ENCODE assay signal across 7 mouse cellular contexts in genomic region chr15:79071117-79072039, GRCm38 (mm10). TPM values are rescaled to one million over a fixed set of nuclear protein-coding genes. Genes with fewer than 3 reads are reported as not detected.
DNase-seq lines count a peak whose midpoint lies in the region; ATAC-seq and TF ChIP-seq lines count a peak whose summit lies in the region.

No protein-coding gene starts in this region.

- no peak for TF ChIP-seq EP300 in heart, postnatal 0 days (IDR thresholded peaks at IDR 0.05; ENCODE audit: low read depth)

- H3K36me3 ChIP-seq in intestine, postnatal 0 days (ENCODE audit: control insufficient read depth, insufficient read depth) = no peaks in the 10 kb centered on the region
- no peaks in the 10 kb centered on the region for H3K36me3 ChIP-seq in intestine, embryonic 16.5 days (ENCODE audit: control insufficient read depth, insufficient read depth, low read length)
- peaks cover 3% of the 10 kb centered on the region; the same call in 1 of the 2 replicates for H3K36me3 ChIP-seq in heart, postnatal 0 days (replicated peaks; ENCODE audit: control insufficient read depth, insufficient read depth, low read length)

- no peaks in the 10 kb centered on the region for H3K9me3 ChIP-seq in intestine, postnatal 0 days (ENCODE audit: control insufficient read depth)
- H3K9me3 ChIP-seq in intestine, embryonic 16.5 days (ENCODE audit: control insufficient read depth, low read length) = no peaks in the 10 kb centered on the region
- no peaks in the 10 kb centered on the region for H3K9me3 ChIP-seq in heart, postnatal 0 days (replicated peaks; ENCODE audit: control insufficient read depth, low read length)

- DNase-seq in CD8-positive naive resting alpha-beta T cell, adult 2 months (ENCODE audit: low read depth in 2 of 2, low spot score in 2 of 2) = peak; percentile 18 to 23
- DNase-seq in R1 (ENCODE audit: low read depth, low spot score) = peak; percentile 78
- DNase-seq in heart, postnatal 0 days (ENCODE audit: low spot score) = peak; percentile 47
- DNase-seq in naive thymus-derived CD4-positive, alpha-beta T cell, adult 2 months (ENCODE audit: low read depth) = peak; percentile 61

- H3K4me2 ChIP-seq in intestine, postnatal 0 days (replicated peaks; ENCODE audit: low read depth) = no peak overlapping the region
- no peak overlapping the region for H3K4me2 ChIP-seq in intestine, embryonic 16.5 days (ENCODE audit: low read depth, low read length)
- no peak overlapping the region for H3K4me2 ChIP-seq in heart, postnatal 0 days (ENCODE audit: low read depth, low read length)

- no peak overlapping the region for H3K9ac ChIP-seq in intestine, postnatal 0 days (ENCODE audit: low read depth, low read length)
- H3K9ac ChIP-seq in intestine, embryonic 16.5 days (ENCODE audit: low read depth, low read length) = no peak overlapping the region; the same call in 1 of the 2 replicates
- H3K9ac ChIP-seq in heart, postnatal 0 days (replicated peaks; ENCODE audit: low read depth, low read length) = no peak overlapping the region

- 58% methylated on average over 5 of the region's 5 CpGs for WGBS in intestine, postnatal 0 days
- WGBS in intestine, embryonic 16.5 days = 62% methylated on average over 5 of the region's 5 CpGs
- 64% methylated on average over 5 of the region's 5 CpGs for WGBS in heart, postnatal 0 days

- ATAC-seq in intestine, postnatal 0 days = peak; percentile 20; the same call in 1 of the 2 replicates
- ATAC-seq in intestine, embryonic 16.5 days = no peak
- ATAC-seq in heart, postnatal 0 days (ENCODE audit: insufficient read depth, low read depth) = no peak
- ATAC-seq in inflammation-experienced regulatory T-cells, adult 6 months = no peak

- no peak overlapping the region for H3K4me3 ChIP-seq in intestine, postnatal 0 days (ENCODE audit: low read depth, low read length)
- H3K4me3 ChIP-seq in intestine, embryonic 16.5 days (ENCODE audit: low read length) = no peak overlapping the region
- H3K4me3 ChIP-seq in heart, postnatal 0 days (ENCODE audit: low read depth, low read length) = no peak overlapping the region

- TF ChIP-seq CTCF in intestine, postnatal 0 days (IDR thresholded peaks at IDR 0.05; ENCODE audit: low read depth) = peak; percentile 82
- peak; percentile 72 for TF ChIP-seq CTCF in heart, postnatal 0 days (IDR thresholded peaks at IDR 0.05; ENCODE audit: low read depth)

- no peak overlapping the region; the same call in 1 of the 2 replicates for H3K27ac ChIP-seq in intestine, postnatal 0 days (ENCODE audit: low read depth, low read length)
- H3K27ac ChIP-seq in intestine, embryonic 16.5 days (ENCODE audit: low read length) = no peak overlapping the region
- no peak overlapping the region for H3K27ac ChIP-seq in heart, postnatal 0 days (ENCODE audit: low read depth)

- peaks cover 9% of the 10 kb centered on the region for H3K4me1 ChIP-seq in intestine, postnatal 0 days (replicated peaks; ENCODE audit: control insufficient read depth, insufficient read depth, low read length)
- H3K4me1 ChIP-seq in intestine, embryonic 16.5 days (ENCODE audit: control insufficient read depth, insufficient read depth, low read length) = peaks cover 12% of the 10 kb centered on the region
- peaks cover 6% of the 10 kb centered on the region for H3K4me1 ChIP-seq in heart, postnatal 0 days (ENCODE audit: control insufficient read depth, insufficient read depth)

- no peaks in the 10 kb centered on the region for H3K27me3 ChIP-seq in intestine, postnatal 0 days (replicated peaks; ENCODE audit: control insufficient read depth, insufficient read depth, low read length)
- H3K27me3 ChIP-seq in intestine, embryonic 16.5 days (replicated peaks; ENCODE audit: control insufficient read depth, insufficient read depth, low read length) = no peaks in the 10 kb centered on the region
- no peaks in the 10 kb centered on the region for H3K27me3 ChIP-seq in heart, postnatal 0 days (ENCODE audit: control insufficient read depth, insufficient read depth, low read length)

RNA-seq across cellular contexts. Expression of gene Eif3l, which starts 3.6 kb away (rescaled TPM):
- polyA plus RNA-seq in intestine, postnatal 0 days (2015; fragmentation: Nextera tagmentation; extraction: Ambion mirVana) = 97.0 and 100 TPM in 2 replicates
- 221 and 238 TPM in 2 replicates for polyA plus RNA-seq in intestine, embryonic 16.5 days (2015; fragmentation: Nextera tagmentation; extraction: Ambion mirVana)
- total RNA-seq in heart, postnatal 0 days (2014; rRNA removed; ENCODE audit: low replicate concordance) = 183 and 210 TPM in 2 replicates
- 114 and 123 TPM in 2 replicates for polyA plus RNA-seq in heart, postnatal 0 days (2015; fragmentation: Nextera tagmentation; extraction: Ambion mirVana)
- 100 to 1,000 TPM; 224 to 286 (median 240) TPM for polyA plus RNA-seq in inflammation-experienced regulatory T-cells, adult 6 months (2017; shearing (Covaris generic))

RNA-seq across cellular contexts. Expression of gene Ankrd54, which starts 8.7 kb away (rescaled TPM):
- polyA plus RNA-seq in intestine, postnatal 0 days (2015; fragmentation: Nextera tagmentation; extraction: Ambion mirVana) = 44.1 and 48.8 TPM in 2 replicates
- polyA plus RNA-seq in intestine, embryonic 16.5 days (2015; fragmentation: Nextera tagmentation; extraction: Ambion mirVana) = 56.4 and 57.5 TPM in 2 replicates
- 20.9 and 27.1 TPM in 2 replicates for total RNA-seq in heart, postnatal 0 days (2014; rRNA removed; ENCODE audit: low replicate concordance)
- polyA plus RNA-seq in heart, postnatal 0 days (2015; fragmentation: Nextera tagmentation; extraction: Ambion mirVana) = 14.1 and 15.6 TPM in 2 replicates
- polyA plus RNA-seq in inflammation-experienced regulatory T-cells, adult 6 months (2017; shearing (Covaris generic)) = 10 to 100 TPM in 1 of 3 experiments, 1 to 10 TPM in 2; 5.5 to 10.8 (median 9.2) TPM

RNA-seq across cellular contexts. Expression of gene Galr3, which starts 29.7 kb away (rescaled TPM):
- polyA plus RNA-seq in intestine, postnatal 0 days (2015; fragmentation: Nextera tagmentation; extraction: Ambion mirVana) = 2.2 and 2.6 TPM in 2 replicates
- polyA plus RNA-seq in intestine, embryonic 16.5 days (2015; fragmentation: Nextera tagmentation; extraction: Ambion mirVana) = 1.8 and 2.3 TPM in 2 replicates
- not detected in 2 replicates for total RNA-seq in heart, postnatal 0 days (2014; rRNA removed; ENCODE audit: low replicate concordance)
- polyA plus RNA-seq in heart, postnatal 0 days (2015; fragmentation: Nextera tagmentation; extraction: Ambion mirVana) = not detected in 2 replicates
- polyA plus RNA-seq in inflammation-experienced regulatory T-cells, adult 6 months (2017; shearing (Covaris generic)) = not detected

RNA-seq across cellular contexts. Expression of gene Micall1, which starts 37.3 kb away (rescaled TPM):
- 3.7 and 5.0 TPM in 2 replicates for polyA plus RNA-seq in intestine, postnatal 0 days (2015; fragmentation: Nextera tagmentation; extraction: Ambion mirVana)
- polyA plus RNA-seq in intestine, embryonic 16.5 days (2015; fragmentation: Nextera tagmentation; extraction: Ambion mirVana) = 5.2 and 6.3 TPM in 2 replicates
- 45.9 and 52.9 TPM in 2 replicates for total RNA-seq in heart, postnatal 0 days (2014; rRNA removed; ENCODE audit: low replicate concordance)
- polyA plus RNA-seq in heart, postnatal 0 days (2015; fragmentation: Nextera tagmentation; extraction: Ambion mirVana) = 13.2 and 19.0 TPM in 2 replicates
- 10 to 100 TPM in 2 of 3 experiments, 1 to 10 TPM in 1; 7.0 to 20.8 (median 13.3) TPM for polyA plus RNA-seq in inflammation-experienced regulatory T-cells, adult 6 months (2017; shearing (Covaris generic))

RNA-seq across cellular contexts. Expression of gene H1f0, which starts 43.1 kb away (rescaled TPM):
- 298 and 319 TPM in 2 replicates for polyA plus RNA-seq in intestine, postnatal 0 days (2015; fragmentation: Nextera tagmentation; extraction: Ambion mirVana)
- 438 and 456 TPM in 2 replicates for polyA plus RNA-seq in intestine, embryonic 16.5 days (2015; fragmentation: Nextera tagmentation; extraction: Ambion mirVana)
- total RNA-seq in heart, postnatal 0 days (2014; rRNA removed; ENCODE audit: low replicate concordance) = 318 and 358 TPM in 2 replicates
- 210 and 229 TPM in 2 replicates for polyA plus RNA-seq in heart, postnatal 0 days (2015; fragmentation: Nextera tagmentation; extraction: Ambion mirVana)
- 10 to 100 TPM; 31.0 to 52.3 (median 36.9) TPM for polyA plus RNA-seq in inflammation-experienced regulatory T-cells, adult 6 months (2017; shearing (Covaris generic))

Comparison
In these comparisons a context has a peak if more than half of its experiments do, and no peak if none do; other contexts are left out.
1. DNase-seq: peak in every context shown above with its lines; median percentile 78 in R1; 61 in naive thymus-derived CD4-positive, alpha-beta T cell, adult 2 months; 47 in heart, postnatal 0 days; 20 in CD8-positive naive resting alpha-beta T cell, adult 2 months.